Mouse (Mus musculus): ENCODE measurements at regions not wholly inside any gene's neighbourhood (a gene's known extent, or its start where the extent isn't known, plus 50 kb on each side); places are given as distances from the start of the nearest gene placed in this dataset.
A peak's percentile ranks its signal among the peaks of the same experiment; 100 is the strongest.

DNA sequence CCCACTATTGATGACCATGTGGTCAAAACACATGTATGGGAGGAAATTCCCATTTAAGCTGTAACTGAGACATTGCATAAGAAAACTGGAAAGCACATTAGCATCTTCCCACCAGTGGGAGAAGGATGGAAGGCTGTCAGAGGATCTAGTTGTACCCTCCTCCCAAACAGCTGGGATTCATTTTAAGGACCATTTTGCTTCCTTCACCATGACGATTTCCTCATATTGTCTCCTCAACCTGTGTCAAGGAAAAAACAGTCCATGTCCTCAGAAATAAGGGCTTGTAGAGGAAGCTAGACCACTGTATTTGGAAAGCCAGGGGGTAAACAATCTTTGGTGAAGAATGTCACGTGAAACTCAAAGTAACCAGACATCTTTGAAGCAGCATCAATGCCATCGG lies 296.0 kb downstream of the Hlx start:
- ATAC-seq (ENCODE audit: extremely low read depth, insufficient number of reproducible peaks, low FRiP score, poor library complexity, severe bottlenecking): no peak

DNA sequence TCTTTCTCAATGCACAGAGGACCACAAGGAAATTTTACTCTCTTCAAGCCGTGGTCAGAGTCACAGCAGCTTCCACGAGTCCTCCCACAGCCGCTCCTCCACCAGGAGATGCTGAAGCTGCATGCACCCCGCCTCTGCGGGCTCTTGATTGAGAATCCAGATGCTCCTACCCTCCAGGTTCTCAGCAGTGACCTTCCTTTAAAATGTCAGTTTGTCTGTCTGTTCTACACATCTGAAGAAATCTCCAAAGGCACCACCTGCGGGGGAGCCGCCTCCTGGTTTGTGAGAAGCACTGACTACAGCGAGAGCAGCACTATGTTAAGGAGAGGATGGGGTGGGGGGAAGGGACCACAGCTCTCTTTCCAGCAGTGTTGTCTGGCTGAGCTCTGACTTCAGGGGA lies 303.8 kb downstream of the Hlx start:
- no peak for ATAC-seq (ENCODE audit: extremely low read depth, insufficient number of reproducible peaks, low FRiP score, poor library complexity, severe bottlenecking)

DNA sequence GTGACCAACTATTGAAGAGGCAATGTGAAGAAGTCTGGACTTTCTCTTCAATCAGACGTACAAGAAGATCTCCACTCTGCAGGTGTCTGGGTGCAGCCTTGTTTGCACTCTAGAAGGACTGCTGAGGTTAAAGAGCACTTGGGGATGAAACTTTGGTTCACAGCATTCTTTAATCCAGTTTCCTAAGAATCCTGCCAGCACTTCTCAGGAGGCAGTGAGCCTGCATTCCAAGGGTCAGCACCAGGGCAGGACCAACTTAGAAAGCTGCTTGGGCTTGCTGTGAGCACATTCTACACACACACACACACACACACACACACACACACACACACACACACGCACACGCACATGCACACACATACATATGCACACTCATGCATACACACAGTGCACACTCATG lies 304.4 kb downstream of the Hlx start:
- ATAC-seq (ENCODE audit: extremely low read depth, insufficient number of reproducible peaks, low FRiP score, poor library complexity, severe bottlenecking): no peak

DNA sequence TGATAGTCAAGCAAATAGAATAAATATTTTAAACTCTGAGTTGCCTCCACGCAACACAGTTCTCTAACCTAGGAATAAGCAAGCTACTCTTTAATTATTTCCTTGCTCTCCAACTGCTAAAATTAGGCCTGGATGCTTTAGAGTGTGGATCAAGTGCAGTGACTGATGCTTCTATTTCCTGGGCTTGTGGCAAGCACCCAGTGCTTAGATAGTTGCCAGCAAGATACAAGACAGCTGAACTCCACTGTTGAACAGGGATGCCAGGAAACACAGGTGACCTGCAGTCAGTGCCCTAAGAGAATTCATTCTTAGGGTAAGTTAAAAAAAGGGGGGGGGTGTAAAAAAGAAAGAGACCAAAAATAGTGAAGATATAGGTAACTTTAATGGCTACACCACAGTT lies 306.7 kb downstream of the Hlx start:
- no peak for ATAC-seq (ENCODE audit: extremely low read depth, insufficient number of reproducible peaks, low FRiP score, poor library complexity, severe bottlenecking)

DNA sequence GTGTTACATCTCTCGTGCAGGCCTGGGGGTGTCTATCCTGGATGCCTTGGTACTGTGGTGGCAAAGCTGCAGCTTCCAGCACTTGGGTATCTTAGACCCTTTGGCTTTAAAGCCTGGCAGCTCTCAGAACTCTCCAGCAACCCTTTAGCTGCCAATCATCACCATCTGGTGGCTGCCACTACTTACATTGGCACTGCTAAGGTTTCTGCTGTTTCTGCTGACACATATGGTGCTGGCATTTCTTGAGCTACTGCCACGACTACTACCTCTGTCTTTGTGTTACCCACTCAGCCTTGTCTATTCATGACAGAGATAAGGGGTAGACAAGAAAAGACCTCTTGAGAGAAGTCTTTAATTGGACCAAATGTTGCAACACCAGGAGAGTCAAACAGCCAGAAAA lies 308.4 kb downstream of the Hlx start:
- ATAC-seq (ENCODE audit: extremely low read depth, insufficient number of reproducible peaks, low FRiP score, poor library complexity, severe bottlenecking): no peak

DNA sequence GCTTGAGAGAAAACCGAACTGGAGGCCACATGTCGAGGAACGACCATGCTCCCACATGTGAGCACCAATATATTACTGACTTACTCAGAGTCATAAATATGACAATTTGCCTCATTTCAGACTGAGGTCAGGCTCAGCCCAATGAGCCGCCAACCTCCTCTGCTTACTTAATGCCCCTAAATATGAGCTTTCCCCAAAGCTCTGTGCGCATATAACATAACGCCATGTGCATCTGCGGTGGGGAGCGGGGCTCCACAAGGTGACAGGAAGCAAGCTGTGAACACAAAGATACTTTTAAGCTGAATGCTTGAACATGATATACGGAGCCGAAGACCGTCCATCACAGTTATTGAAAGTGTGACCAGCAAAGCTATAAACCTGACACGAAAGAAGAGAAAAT lies 319.8 kb downstream of the Hlx start:
- no peak for ATAC-seq (ENCODE audit: extremely low read depth, insufficient number of reproducible peaks, low FRiP score, poor library complexity, severe bottlenecking)

DNA sequence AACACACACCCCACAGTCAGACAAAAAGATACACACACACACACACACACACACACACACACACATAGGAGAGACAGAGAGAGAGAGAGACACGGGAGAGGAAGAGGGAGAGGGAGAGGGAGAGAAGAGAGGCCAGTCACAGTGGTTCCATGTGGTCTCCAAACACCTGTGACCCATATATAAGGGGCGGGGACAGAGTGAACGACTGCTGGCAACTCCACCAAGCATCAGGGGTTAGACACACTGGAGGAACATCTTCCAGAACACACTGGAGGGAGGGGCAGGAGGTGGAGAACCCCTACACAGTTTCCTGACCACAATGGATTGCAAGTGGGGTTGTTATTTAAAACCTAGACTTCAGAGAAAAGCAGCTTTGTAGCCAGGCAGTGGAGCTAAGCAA lies 321.4 kb downstream of the Hlx start:
- no peak for ATAC-seq (ENCODE audit: extremely low read depth, insufficient number of reproducible peaks, low FRiP score, poor library complexity, severe bottlenecking)

DNA sequence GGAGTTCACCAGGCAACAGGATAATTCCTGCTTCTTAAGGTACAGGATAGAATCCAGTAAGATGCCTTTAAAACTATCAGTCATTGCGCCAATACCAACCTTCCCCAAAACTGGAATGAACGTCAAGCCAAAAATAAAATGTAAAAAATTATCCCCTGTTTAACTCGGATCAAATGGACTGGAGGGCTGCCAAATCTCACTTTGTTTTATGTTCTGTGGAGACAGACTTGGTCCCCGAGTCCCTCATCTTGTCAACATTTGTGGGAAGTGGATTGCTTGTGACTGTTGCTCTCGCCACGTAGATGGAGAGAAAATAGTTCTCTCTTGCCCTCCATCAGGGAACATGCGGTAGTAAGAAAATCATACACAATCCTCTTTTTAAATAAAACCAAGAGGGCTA lies 322.4 kb downstream of the Hlx start:
- no peak for ATAC-seq (ENCODE audit: extremely low read depth, insufficient number of reproducible peaks, low FRiP score, poor library complexity, severe bottlenecking)

DNA sequence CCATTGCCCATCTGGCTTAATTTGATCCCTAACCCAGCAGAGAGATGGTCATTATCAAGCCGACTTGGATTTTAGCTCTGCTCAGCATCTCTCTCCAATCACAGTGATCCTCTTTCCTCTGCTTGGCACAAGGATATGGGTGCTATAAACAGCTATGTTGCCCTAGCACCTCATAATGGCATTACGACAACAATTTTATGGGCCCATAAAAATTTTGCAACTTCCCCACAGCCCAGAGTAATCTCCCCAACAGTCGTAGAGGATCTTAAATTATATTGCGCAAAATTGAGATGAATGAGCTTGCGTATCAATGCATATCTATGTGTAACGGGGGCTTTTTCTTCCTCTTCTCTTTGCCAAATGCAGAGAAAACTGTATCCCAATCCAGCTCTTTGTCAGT lies 329.4 kb downstream of the Hlx start:
- ATAC-seq (ENCODE audit: extremely low read depth, insufficient number of reproducible peaks, low FRiP score, poor library complexity, severe bottlenecking): no peak

DNA sequence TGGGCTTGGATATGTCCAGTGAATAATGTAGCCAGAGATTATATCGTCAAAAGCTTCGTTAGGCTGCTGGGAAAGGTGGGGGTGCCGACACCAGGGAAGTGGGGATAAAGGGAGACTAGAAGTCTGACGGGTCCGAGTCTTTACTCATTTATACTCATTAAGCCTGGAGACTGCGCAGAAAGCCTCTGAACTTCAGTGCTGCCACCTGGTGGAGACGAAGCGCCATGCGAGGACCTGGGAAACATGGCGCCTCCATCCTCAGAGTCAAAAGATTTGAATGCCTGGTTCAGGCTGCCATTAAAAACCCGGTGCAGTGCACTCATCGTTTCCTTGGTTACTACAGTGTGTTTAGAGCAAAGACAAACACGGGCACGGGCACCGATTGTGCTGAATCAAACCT lies 337.2 kb downstream of the Hlx start:
- peak; percentile 55; the same call in 1 of the 2 replicates for ATAC-seq (ENCODE audit: extremely low read depth, insufficient number of reproducible peaks, low FRiP score, poor library complexity, severe bottlenecking)

DNA sequence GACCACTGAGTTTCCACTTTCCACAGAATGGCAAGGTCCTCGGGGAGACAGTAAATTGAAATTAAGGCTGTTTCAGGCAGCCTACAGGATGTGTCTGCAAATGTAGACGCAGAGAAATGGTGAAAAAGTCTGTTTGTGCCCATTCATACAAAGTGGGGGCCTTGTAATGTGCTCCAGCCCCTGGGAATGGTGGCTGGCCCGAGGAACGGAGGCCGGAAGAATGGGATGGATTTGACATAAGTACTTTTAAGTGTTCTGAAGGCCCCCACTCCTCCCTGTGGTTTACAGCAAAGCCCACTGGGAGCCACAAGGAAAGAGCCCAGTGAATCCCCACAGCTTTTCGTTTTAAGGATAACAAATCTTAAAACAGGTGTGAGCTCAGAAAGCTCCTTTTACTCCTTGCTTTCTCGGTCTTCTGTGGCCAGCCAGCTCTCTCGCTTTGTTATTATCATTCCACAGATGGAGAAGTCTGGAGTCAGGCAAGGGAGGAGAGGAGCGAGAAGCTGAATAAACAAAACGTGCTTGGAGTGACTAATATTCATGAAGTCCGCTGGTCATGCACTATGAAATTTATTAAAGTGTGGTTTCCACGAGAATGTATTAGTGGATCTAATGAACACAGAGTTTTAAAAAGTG lies 337.7 kb downstream of the Hlx start:
- ATAC-seq (ENCODE audit: extremely low read depth, insufficient number of reproducible peaks, low FRiP score, poor library complexity, severe bottlenecking): no peak

DNA sequence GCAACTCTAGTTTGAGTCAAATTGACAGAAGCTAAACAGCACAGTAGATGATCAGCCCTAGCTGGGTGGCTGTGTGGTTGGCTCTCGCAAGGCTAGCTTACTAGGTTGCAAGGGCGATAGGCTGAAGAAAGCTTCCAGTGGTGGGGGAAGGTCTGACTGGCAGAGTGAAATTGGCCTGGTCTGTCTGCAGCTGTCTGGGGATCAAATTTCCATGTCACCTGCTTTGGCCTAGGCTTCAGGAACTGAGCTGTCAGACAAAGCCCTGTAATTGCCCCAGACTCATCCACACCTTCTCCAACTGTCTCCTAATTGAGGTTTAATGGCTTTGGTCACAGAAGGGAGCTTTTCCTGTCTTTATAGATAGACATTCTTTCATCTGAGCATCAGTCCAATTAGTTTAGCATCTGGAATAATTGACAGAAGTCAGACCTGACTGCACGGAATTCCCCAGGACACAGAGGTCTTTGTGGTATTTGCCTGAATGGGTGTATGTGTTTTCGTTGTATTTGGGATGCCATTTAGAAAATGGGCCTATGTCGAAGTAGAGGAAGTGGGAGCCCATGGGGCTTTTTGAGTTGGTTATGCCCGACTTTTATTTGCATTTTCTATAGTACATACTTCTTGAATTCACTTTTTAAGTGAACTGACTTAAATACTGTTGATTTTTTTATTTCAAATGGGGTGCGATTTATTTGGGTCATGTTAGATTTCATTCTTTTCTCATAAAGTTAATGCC lies 348.2 kb downstream of the Hlx start:
- ATAC-seq (ENCODE audit: extremely low read depth, insufficient number of reproducible peaks, low FRiP score, poor library complexity, severe bottlenecking): no peak

DNA sequence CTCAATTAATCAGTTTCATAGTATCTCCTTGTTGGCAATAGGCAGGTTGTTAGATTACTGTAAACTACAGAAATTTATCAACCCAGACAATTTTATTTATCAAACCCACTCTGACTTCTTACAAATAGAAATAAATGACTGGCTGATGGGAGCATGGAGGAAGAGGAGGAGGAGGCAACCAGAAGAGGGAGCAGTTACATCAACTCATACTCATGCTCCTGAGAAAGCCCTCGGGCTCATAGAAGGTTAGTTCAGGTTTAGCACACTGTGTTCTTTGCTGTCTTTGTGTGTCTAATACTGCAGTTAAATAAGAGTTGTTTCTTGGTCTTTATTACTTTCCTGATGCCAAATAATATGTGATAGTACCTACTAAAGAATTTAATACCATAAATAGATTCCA lies 344.6 kb upstream of the 1700056E22Rik start:
- no peak for ATAC-seq (ENCODE audit: extremely low read depth, insufficient number of reproducible peaks, low FRiP score, poor library complexity, severe bottlenecking)

DNA sequence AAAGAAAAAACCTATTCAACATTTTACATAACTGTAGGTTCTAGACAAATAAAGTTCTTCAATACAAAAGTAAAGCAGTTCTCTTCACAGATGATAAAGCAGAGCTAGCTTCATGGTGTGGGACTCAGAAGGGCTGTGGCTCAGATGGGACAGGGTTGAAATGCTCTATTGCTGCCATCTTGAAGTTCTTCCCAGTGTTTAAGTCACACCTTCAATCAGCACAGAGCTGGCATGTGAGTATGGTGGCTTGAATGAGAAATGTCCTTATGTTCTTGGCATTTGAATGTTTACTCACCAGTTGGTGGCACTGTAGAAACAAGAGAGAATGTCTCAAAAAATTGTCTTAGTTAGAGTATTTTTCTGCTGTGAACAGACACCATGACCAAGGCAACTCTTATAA lies 330.9 kb upstream of the 1700056E22Rik start:
- ATAC-seq (ENCODE audit: extremely low read depth, insufficient number of reproducible peaks, low FRiP score, poor library complexity, severe bottlenecking): no peak

DNA sequence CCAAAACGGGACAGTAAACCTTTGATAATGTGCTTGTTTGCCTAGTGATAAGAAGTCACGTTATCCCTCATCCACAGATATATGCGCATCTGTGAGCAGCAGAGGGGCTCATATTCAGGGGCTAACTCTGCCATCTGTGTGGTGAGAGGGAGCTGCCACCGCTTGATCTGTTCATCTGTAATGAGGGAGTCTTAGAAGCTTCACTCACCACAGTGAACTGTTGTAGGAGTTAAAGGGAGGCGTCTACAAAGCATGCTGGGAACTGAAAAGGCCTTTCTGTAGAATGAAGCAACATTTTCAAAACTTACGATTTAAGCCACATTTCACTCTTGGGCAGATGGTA lies 324.1 kb upstream of the 1700056E22Rik start:
- no peak for ATAC-seq (ENCODE audit: extremely low read depth, insufficient number of reproducible peaks, low FRiP score, poor library complexity, severe bottlenecking)

DNA sequence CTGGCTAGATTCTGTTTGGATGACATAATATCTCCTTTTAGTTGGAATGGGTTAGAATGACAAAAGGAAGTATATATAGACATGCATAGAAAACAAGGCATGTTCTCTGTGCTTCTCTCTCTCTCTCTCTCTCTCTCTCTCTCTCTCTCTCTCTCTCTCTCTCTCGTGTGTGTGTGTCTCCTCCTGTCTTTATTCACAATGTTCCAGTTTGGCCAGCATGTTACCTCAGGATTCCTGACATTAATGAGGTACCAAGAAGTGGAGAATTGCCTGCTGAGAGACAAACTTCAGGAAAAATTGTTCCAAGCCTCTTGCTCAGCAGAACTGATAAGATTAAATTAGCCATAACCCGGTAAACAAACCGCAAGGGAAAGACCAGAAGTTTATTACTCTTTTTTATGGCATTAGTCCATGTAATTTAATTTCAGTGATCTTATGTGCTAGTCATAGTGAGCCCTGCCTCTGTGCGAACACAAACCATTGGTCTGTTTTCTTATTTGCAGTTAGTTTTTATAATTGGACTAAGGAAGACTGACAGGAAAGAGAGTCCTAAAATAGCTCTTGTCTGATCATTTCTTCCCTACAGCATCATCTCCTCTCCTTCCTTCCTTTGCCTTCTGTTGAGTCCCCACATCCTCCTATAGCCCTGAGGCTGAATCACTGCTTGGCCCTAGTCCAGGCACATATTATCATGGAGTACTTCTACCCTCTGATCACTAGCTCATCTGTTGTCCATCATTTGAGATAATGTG lies 323.5 kb upstream of the 1700056E22Rik start:
- no peak for ATAC-seq (ENCODE audit: extremely low read depth, insufficient number of reproducible peaks, low FRiP score, poor library complexity, severe bottlenecking)

DNA sequence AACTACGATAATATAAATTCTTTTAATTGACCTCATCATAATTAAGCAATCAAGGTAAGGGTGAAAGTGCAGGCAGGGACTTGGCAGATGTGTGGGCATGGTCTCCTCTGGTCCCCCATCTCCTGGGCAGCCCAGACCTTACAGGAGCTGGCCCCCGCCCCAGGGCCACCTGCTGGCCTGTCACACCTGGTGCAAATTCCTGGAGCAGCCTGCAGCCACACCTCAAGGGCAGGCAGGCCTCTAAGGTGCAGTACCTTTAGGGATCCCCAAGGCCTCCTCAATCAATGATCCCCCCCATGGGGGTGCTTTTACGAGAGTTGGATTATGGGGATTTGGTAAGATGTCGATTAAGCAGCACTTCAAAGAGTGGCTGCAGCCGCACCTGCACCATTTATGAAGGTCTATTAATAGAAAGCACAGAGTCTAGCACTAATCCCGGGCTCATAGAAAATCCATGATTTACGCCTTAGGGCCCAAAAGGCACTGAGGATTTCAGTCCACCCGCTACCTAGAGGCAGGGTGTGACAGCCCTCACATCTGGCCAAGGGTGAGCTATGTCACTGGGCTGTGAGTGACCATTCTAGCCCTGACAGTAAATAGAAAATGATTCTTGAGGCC lies 319.8 kb upstream of the 1700056E22Rik start:
- ATAC-seq (ENCODE audit: extremely low read depth, insufficient number of reproducible peaks, low FRiP score, poor library complexity, severe bottlenecking): no peak

DNA sequence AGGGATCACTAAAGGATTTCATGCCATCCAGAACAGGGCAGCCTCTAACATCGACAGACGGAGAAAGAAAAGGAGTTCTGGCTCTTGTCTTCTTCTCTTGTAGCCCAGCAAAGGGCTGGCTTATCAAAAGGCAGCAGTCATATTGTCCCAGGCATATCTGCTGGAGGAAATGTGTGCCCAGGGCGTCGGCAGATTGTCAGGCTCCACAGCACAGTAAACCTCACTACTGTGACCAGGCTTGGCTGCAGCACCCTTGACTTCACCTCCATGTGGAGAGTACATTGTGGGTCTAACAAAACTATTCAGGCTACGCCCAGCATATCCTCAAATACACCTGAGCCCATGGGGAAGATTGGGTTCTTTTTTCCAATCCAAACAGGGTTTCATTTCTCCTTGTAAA lies 317.7 kb upstream of the 1700056E22Rik start:
- no peak for ATAC-seq (ENCODE audit: extremely low read depth, insufficient number of reproducible peaks, low FRiP score, poor library complexity, severe bottlenecking)

DNA sequence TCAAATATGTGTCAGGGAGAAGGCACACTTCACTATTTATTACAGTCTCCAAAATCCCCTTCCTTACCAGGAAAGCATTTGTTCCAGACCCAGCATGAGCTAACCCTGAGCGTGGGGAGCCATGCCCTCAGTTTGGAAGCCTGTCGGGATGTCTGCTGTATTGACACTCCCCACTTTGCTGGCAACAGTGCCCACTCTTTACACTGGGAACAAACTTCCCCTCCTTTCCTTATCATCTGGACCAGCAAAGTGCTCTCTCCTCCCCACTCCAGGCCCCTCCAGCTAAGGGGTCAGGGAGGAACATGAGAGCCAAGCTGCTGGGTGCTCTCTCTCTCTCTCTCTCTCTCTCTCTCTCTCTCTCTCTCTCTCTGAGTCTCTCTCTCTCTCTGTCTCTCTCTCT lies 310.7 kb upstream of the 1700056E22Rik start:
- ATAC-seq (ENCODE audit: extremely low read depth, insufficient number of reproducible peaks, low FRiP score, poor library complexity, severe bottlenecking): no peak

DNA sequence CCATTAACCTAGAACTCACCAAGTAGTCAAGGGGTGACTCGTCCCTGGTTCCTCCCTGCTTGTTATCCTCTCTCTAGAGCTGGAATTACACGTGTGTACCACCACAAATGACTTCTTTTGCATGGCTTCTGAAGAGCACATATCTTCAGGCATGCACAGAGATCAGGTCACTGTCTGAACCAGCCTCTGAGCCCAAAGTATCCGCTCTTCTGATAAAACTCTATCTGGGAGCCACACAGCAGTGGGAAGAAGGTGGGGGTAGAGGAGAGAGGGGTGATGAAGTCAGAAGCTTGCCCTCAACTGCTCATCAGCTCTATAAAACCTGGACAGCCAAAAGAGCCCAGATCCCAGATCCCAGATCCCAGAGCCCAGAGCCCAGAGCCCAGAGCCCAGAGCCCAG lies 301.9 kb upstream of the 1700056E22Rik start:
- ATAC-seq (ENCODE audit: extremely low read depth, insufficient number of reproducible peaks, low FRiP score, poor library complexity, severe bottlenecking): no peak
